Mouse (Mus musculus) kidney, postnatal 10 days (tissue): Measurements from ENCODE around the gene Gpr18.
A peak's percentile ranks its signal among the peaks of the same experiment; 100 is the strongest.
"Not testable (repeated sequence)": the region's sequence is repeated elsewhere in the genome, so short reads cannot be mapped to it uniquely, and the experiment has no call there.

Experiments
- DNase-seq: peaks from one replicate; pipeline ENCODE4 v3.0.0; 2021; ENCODE audit warnings: mixed read lengths

Gene Gpr18

DNA sequence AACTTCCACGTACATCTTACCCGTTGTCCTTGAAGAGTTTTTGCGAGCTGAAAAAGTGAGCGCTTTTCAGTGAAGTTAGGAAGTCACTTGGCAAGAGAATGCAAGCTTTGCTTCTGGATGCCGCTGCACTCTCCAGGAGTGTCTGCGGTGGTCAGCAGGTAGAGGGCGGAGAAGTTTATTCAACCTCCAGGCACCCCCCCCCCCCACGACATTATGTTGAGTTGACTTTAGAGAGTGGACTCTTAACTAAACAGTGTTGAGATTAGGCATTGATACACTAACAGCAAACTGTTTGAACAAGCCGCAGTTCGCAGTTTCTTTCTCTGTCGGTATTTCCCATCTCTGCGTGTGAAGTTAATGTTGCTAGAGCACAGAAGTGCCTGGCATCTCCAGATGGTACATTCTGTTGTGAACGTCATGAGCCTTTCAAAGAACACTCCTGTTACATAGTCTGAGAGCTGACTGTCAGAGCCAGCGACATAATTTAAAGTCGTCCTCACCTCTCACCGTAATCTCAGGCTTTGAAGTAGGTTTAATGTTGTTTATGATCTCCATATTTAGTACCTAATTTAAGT lies 36.2 kb downstream of the Gpr18 start:
- DNase-seq, result peak; percentile 37

DNA sequence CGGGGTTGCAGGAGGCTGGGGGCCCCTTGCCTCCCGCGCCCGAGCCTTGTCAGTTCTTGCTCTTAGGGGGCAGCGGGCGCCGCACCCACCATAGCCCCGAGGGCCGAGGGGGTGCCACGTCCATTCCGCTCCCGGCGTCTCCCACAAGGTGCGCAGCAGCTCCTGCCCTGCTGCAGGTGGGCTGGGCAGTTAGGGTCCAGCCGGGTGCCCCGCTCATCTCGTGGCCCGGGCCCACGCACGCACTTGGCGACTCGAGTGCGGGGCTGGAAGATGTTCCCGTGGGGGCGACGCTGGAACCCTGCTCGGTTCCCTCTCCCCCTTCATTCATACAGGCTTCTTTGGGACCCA lies 36.7 kb downstream of the Gpr18 start:
- DNase-seq, result no peak

DNA sequence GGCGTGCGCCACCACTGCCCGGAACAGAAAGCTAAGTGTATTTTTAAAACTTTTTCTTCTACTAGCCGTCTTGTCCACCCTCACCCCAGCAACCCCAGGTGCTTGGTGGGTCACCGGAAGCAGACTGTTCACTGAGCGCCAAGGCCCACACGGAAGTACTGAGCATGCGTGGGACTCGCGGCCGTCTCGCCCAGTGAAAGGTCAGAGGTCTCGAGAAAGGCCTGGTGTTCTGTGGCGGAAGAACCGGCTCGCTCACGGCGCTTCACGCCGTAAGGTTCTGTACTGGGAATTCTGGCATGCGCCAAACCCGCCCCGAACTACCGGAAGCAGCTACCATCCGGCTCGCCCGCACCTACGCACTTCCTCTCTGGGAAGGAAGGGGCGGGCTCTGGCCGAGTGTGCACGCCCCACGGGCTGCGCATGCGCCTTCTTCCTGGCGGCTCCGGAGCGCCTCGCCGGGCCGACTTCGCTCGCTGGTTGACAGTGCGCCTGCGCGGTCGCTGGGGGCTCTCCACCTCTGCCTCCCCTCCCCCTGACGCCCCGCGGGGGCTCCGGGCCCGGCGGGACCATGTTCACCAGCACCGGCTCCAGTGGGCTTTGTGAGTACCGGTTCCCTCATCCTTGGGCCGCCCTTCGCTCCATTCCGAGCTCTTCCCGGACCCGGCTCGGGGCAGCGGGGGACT lies 37.3 kb downstream of the Gpr18 start, which contains the start of gene Ubac2:
Gene Ubac2 (plus strand): TSS at position 445 of the 683 bp plus-strand sequence.
- DNase-seq, result peak; percentile 99

- no peak for DNase-seq
Observed at GRCm38 (mm10) chr14:121877640-121878039, 37.9 kb downstream of the Gpr18 start.

DNA sequence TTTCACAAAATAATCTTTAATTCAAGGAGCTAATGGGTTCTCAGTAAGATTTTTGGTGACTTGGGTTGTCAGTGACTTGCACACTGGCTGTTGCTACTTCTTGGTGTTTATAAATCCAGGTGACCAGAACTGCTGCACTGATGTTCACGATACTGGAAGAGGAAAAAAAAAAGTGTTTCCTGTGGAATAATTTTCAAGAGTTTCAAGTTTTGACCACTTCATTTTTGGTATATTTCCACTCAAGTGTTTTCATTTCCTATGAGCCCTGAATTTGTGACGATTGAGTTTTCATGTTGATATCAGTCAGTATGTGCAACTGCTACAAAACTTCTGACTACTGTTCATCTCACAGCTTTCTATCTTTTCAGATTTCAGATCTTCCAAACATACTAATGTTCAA lies 38.7 kb downstream of the Gpr18 start:
- DNase-seq, result no peak

GRCm38 (mm10) chr14:121876190-121876589 lies 39.4 kb downstream of the Gpr18 start:
- DNase-seq, result not testable (repeated sequence)

DNA sequence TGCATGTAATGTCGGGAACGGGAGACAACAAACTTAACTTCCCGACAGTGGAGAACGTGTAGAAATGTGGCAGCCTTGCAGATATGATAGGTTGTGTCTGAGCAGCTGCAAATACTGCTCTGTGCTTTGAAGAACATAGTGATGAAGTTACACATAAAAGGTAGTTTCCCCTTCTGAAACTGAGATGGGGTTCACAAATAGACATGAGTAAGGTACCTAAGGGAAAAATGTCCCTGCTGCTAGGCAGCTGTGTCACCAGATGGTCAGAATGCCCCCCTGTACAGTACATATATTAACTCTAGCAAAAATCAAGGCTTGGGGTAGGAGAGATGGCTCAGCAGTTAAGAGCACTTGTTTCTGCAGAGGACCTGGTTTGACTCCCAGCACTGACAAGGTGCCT lies 41.9 kb downstream of the Gpr18 start:
- no peak for DNase-seq

DNA sequence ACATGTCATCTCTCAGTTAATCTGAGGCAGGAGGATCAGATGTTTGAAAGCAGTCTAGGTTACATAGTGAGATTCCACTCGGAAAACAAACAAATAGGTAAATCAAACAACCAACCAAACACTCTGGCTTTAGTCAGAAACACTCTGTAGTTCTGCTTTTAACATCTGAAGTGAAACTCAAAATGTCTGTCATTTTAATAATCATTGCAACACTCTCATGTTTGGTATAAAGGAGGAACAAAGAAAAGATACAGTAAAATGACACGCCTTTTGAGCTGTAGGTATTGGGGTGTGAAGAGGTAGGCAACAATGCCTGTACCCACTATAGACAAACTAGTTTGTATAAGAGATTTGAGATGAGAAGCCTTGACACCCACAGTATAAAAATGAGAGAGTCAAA lies 42.4 kb downstream of the Gpr18 start:
- no peak for DNase-seq

- no peak for DNase-seq
Observed at GRCm38 (mm10) chr14:121872760-121873159, 42.8 kb downstream of the Gpr18 start.

DNA sequence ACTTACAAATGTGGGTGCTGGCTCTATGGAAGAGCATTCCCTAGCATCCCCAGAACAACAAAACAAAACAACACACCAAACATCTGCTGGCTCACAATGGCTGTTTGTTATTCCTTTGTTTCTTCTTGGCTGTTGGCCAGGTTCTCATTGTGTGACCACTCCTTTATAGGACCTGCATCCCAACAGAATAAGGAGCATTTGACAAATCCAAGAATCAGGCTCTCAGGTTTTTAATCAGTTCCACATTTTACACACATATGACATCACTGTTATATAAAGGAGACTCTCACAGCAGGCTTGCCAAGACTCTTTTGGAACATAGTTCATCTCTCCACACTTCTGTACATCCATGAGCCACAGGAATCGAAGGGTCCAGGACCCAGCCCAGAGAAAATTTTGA lies 46.5 kb downstream of the Gpr18 start:
- DNase-seq, result no peak

GRCm38 (mm10) chr14:121866574-121866973 lies 49.0 kb downstream of the Gpr18 start:
- DNase-seq, result no peak

DNA sequence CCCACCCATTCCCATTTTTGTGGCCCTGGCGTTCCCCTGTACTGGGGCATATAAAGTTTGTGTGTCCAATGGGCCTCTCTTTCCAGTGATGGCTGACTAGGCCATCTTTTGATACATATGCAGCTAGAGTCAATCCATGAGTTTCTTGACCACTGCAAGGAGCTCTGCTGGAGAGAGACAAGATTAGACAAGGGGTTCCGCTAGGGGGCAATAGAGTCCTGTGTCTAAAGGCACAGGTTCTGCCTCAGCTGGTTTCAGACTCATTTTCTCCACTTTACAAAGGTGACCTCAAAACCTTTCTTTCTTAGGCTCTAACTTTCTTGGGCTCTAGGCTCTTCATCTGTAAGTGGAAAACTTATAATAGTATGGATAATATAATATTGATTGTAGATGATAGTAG lies 50.4 kb downstream of the Gpr18 start:
- peak; percentile 91 for DNase-seq
